Mouse (Mus musculus): Measurements from ENCODE around the gene Tnfaip8l1.

DNA sequence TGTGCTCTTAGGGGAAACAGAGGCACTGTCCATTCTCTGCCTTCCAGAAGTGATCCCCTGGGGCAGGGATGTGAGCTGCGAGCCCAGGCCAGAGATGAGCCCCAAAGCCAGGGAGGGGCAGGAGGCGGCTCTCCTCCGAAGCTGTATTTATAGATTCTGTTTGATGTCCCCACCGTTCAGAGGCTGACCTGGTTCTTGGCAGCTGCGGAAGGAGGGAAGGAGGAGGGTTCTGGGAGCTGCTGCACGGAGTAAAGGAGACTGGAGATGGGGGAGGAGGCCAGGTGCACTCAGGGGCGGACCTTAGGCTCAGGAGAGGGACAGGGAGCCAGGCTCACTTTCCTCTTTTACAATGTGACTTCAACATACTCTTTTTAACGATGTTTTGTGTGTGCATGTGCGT lies 16.1 kb upstream of the Tnfaip8l1 start:
- no peak for TF ChIP-seq CTCF (IDR thresholded peaks at IDR 0.05; ENCODE audit: insufficient read depth, low read length)
- no peak for TF ChIP-seq POLR2A (IDR thresholded peaks at IDR 0.05; ENCODE audit: borderline replicate concordance, extremely low read depth, low read depth, low read length)

Data from lung, adult 2 months (tissue).